Mouse (Mus musculus) hindbrain, embryonic 10.5 days (tissue): Measurements from ENCODE around the gene Arhgef26. TPM values are rescaled to one million over a fixed set of nuclear protein-coding genes. Genes with fewer than 3 reads are reported as not detected.

Experiments
- DNase-seq: peaks from one replicate; pipeline ENCODE4 v3.0.0-alpha.2; 2017; ENCODE audit warnings: low spot score
- H3K27ac ChIP-seq: fragments of 300-500 bp; sonication (generic); 2 replicates; pipeline ENCODE4 v1.5.1; 2016; ENCODE audit warnings: mild to moderate bottlenecking, moderate library complexity
- H3K27me3 ChIP-seq: fragments of 300-500 bp; sonication (generic); 2 replicates; pipeline ENCODE4 v1.6.1; 2016; ENCODE audit warnings: mild to moderate bottlenecking; ENCODE audit not compliant: poor library complexity, insufficient read depth, severe bottlenecking
- H3K36me3 ChIP-seq: fragments of 300-500 bp; sonication (generic); 2 replicates; pipeline ENCODE4 v1.6.1; 2016; ENCODE audit warnings: mild to moderate bottlenecking, moderate library complexity
- H3K4me1 ChIP-seq: fragments of 300-500 bp; sonication (generic); replicated peaks from 2 replicates; pipeline ENCODE4 v1.6.1; 2016; ENCODE audit warnings: mild to moderate bottlenecking
- H3K4me3 ChIP-seq: fragments of 300-500 bp; sonication (generic); 2 replicates; pipeline ENCODE4 v1.5.1; 2016; ENCODE audit warnings: mild to moderate bottlenecking, moderate library complexity
- H3K9me3 ChIP-seq: fragments of 300-500 bp; sonication (generic); 2 replicates; pipeline ENCODE4 v1.6.1; 2016; ENCODE audit warnings: mild to moderate bottlenecking, moderate library complexity
- WGBS: fragments of 180-500 bp; shearing (Covaris S2); methylation state at CpG from one replicate; pipeline ENCODE4 v1.1.7; 2016; 5-methylcytosine and 5-hydroxymethylcytosine counted together
- polyA plus RNA-seq: library from polyadenylated mRNA; unstranded; fragments of >200 nt; fragmentation: Nextera tagmentation; extraction: Ambion mirVana; gene quantifications from 2 replicates; pipeline ENCODE4 v1.2.1, GENCODE M21; 2016

The Arhgef26 gene
- polyA plus RNA-seq, 1 experiment from 2014 or later: 8.8 TPM

DNA sequence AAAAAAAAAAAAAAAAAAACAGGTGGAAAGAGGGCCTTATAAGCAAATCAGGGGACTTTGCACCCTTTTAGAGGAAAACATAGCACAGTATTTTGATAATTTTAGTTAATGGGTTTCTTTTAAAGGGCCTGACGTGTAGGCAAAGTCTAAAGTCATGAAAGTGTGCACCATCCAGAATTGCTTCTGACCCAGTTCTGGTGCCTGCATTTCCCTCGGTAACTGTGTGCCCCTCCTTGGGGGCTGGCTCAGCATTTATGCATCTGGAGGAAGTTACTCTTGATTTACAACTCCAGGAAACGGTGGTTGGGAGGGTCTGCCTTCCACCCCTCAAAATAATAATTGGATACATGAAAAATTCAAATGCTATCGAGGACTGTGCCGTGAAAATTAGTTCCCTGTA, 58.0 kb downstream of the Arhgef26 start:
- H3K27ac ChIP-seq: no peak overlapping the region
- H3K9me3 ChIP-seq: no peaks in the 10 kb centered on the region
- 78% methylated on average over 5 of the region's 5 CpGs for WGBS
- H3K36me3 ChIP-seq: no peaks in the 10 kb centered on the region
- peaks cover 23% of the 10 kb centered on the region for H3K4me1 ChIP-seq
- no peak for DNase-seq
- no peak overlapping the region for H3K4me3 ChIP-seq
- H3K27me3 ChIP-seq: no peaks in the 10 kb centered on the region

- H3K36me3 ChIP-seq: no peaks in the 10 kb centered on the region
- H3K4me3 ChIP-seq: no peak overlapping the region
- H3K27me3 ChIP-seq: no peaks in the 10 kb centered on the region
- H3K27ac ChIP-seq: no peak overlapping the region
- peaks cover 23% of the 10 kb centered on the region for H3K4me1 ChIP-seq
- H3K9me3 ChIP-seq: no peaks in the 10 kb centered on the region
- DNase-seq: no peak
Measured at GRCm38 (mm10) chr3:62398094-62398493, 60.0 kb downstream of the Arhgef26 start.

DNA sequence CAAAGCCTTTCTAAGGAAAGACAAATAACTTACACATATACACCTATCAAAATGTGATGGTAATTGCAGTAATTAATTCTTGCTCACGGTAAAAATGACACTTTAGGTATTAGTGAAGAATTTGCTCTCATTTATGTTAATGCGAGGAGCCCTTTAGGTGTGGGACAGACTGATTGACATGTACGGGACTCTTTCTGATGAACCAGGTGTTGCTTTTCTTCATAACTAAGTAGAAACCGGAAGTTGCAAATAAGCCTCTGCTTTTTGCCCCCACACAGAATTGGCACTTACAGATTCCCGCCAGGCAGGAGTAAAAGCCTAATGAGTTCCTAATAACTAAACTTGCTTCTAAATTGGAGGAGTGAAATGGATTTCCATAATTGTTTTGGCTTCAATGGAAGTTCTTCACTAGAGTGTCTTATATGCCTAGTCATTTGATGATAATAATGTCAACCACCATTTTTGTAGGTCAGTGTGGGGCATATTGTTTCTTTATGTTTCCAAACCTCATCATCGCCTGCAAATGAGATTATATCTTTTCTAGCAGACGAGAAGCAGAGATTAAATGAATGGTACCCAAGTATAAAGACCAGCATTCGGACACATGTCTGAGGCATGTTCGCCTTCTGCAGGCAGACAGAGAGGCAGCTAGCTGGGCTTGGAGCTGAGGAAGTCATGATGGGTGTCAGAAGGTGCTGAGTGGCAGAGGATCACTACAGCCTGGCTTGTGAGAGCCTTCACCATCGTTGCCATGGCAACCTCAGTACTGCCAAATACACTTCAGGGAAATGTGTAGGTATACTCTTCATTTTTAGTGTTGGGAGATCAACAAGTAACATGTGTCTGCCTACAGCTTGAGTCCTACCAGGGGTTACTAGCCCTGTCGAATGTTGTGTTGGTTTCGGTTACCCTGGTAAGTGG, 61.9 kb downstream of the Arhgef26 start:
- Histone ChIP-seq H3K36me3 (no peaks in the 10 kb centered on the region), H3K9me3 (no peaks in the 10 kb centered on the region), H3K27me3 (no peaks in the 10 kb centered on the region), H3K27ac (no peak overlapping the region), H3K4me1 (peaks cover 9% of the 10 kb centered on the region; the same call in 1 of the 2 replicates), H3K4me3 (no peak overlapping the region)
- DNase-seq: no peak
- WGBS: 90% methylated on average over 12 of the region's 12 CpGs

DNA sequence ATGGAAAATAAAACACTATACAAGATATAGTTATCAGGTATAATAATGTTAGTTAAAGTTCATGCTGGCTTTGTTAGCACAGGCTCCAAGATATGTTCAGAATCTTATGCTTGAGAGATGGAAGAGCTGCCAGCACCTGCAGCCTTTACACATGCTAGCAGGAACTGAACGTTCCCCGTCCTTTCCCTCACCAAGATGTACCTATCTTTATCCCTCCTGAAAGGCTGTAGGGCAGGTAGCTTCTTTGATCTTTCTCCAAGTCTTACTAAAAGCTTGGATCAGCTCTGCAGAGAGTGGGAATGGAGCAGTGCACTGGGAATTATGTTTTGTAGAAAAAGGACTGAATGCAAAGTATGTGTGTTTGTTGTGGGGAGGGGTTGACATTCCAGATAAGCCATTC, 64.3 kb downstream of the Arhgef26 start:
- 94% methylated on average over 2 of the region's 2 CpGs for WGBS
- Histone ChIP-seq H3K36me3 (no peaks in the 10 kb centered on the region), H3K27ac (no peak overlapping the region)

DNA sequence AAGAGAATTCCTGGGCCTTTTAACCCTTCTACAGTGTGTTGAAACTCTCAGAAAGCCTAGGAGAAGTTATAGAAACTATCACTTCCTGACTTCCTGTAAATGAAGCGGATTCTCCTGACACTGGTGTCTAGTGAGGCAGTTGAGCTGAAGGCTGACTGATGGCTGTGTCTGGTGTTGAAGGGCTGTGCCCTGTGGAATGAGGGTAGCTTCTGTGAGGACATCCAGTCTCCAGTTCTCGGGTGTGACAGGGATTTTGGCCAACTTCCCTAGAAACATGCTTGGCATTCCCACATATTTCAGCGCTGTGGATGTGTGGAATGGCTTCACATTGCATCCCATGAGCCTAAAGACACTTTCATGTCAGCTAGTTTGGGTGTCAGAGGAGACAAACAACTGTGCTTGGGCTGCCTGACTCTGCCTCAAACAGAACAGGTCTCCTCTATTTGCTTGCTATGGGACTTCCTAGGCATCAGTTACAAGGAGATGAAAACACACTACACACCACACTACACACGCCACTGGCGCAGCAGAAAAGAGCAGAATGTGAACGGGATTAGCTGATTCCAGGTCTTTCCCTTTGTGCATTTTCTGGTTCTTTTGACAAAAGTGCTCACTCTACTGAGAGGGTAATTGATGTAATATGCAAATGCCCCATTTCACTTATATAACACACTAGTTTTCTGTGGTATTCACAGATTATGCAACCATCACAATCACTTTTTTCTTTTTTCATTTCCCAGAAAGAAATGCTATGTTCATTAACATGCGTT, 66.5 kb downstream of the Arhgef26 start:
- Histone ChIP-seq H3K4me3 (no peak overlapping the region), H3K36me3 (no peaks in the 10 kb centered on the region), H3K9me3 (no peaks in the 10 kb centered on the region), H3K27me3 (no peaks in the 10 kb centered on the region), H3K4me1 (peaks cover 10% of the 10 kb centered on the region), H3K27ac (no peak overlapping the region)
- no peak for DNase-seq
- WGBS: 86% methylated on average over 7 of the region's 7 CpGs

More for the DNA sequence above, 64.3 kb downstream of the Arhgef26 start:
- no peak for DNase-seq
- Histone ChIP-seq H3K9me3 (no peaks in the 10 kb centered on the region), H3K4me1 (no peaks in the 10 kb centered on the region), H3K4me3 (no peak overlapping the region), H3K27me3 (no peaks in the 10 kb centered on the region)

- DNase-seq: no peak
- Histone ChIP-seq H3K4me3 (no peak overlapping the region), H3K36me3 (no peaks in the 10 kb centered on the region), H3K27me3 (no peaks in the 10 kb centered on the region), H3K9me3 (no peaks in the 10 kb centered on the region), H3K4me1 (peaks cover 23% of the 10 kb centered on the region), H3K27ac (no peak overlapping the region; the same call in 1 of the 2 replicates)
- 24% methylated on average over 8 of the region's 8 CpGs for WGBS
Measured at GRCm38 (mm10) chr3:62409555-62410182, 71.5 kb downstream of the Arhgef26 start.

DNA sequence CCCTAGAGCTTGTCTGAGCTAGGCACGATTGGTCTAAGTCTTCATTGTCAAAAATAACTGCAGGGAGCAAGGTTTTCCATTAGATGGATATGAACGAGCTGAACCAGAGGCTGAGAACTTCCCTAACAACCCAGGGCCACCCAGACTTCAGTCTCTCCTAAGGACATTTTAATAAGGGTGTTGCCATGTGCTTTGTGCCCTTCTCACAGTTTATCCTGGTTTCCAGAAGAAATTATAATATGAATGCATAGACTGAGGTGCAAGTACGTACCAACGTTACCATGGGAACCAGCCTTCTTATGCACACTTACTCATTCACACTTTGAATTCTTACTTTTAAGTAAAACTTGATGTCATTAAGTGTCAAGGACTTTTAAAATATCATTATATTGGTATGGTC, 72.3 kb downstream of the Arhgef26 start:
- Histone ChIP-seq H3K9me3 (no peaks in the 10 kb centered on the region), H3K27ac (no peak overlapping the region), H3K36me3 (no peaks in the 10 kb centered on the region), H3K27me3 (no peaks in the 10 kb centered on the region), H3K4me3 (no peak overlapping the region), H3K4me1 (peaks cover 23% of the 10 kb centered on the region)
- WGBS: 57% methylated on average over 4 of the region's 4 CpGs
- no peak for DNase-seq

DNA sequence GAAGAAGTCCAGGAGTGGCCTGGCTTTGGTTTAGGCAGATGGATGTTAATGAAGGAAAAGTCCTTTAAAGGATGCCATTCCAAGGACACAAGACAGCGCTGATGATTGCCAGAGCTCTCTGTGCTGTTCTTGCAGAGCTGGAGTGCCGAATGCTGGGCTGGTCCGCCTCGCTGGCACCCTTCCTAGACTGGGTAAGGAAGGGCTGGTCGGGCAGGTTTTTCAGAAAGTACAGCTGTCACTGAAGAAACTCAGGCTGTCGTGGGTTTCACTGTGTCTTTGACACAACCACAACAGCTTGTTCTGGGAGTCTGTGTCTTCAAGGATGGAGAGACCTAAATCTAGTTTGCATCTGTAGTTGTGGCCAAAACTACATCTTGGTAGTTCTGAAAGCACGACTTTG, 74.6 kb downstream of the Arhgef26 start:
- Histone ChIP-seq H3K4me1 (peaks cover 23% of the 10 kb centered on the region), H3K4me3 (no peak overlapping the region), H3K27ac (no peak overlapping the region), H3K27me3 (no peaks in the 10 kb centered on the region), H3K36me3 (no peaks in the 10 kb centered on the region), H3K9me3 (no peaks in the 10 kb centered on the region)
- no peak for DNase-seq
- 82% methylated on average over 7 of the region's 7 CpGs for WGBS

DNA sequence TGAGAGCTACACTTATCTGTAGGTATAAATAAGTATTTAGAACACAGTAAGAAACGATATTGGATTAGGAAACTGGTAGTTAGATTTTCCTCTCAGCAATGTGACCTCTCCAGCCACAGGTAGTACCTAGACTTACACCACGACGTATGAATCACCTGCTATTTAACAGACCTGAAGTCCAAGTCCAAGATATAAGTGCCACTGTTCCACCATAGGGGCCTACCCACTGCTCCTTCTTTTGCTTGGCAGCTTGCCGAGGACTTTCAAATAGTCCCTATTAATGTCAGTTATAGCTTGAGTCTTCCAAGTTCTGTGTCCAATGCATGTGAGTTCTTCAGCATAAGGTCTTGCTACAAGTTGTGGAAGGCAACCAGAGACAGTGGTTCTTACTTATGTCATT, 76.8 kb downstream of the Arhgef26 start:
- no peak for DNase-seq
- Histone ChIP-seq H3K36me3 (no peaks in the 10 kb centered on the region), H3K9me3 (no peaks in the 10 kb centered on the region), H3K27me3 (no peaks in the 10 kb centered on the region), H3K27ac (no peak overlapping the region), H3K4me3 (no peak overlapping the region), H3K4me1 (peaks cover 10% of the 10 kb centered on the region)
- WGBS: 96% methylated on average over 4 of the region's 4 CpGs

DNA sequence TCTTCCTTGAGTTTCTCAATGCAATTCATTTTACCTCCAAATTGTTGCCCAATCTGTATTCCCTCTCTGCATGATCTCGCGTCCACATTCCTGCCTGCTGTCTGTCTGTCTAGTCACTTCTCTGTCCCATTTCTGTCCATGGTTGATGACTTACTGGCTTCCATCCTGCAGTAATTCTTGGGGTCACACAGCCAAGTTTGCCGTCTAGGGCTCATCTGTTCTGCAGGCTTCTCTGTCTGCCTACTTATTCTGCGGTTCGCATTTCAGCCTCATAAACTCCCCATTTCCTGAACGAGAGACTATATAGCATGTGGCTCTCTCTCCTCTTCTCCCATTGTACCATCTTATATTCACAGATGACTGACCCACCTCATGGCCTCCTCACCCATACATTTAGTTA, 79.3 kb downstream of the Arhgef26 start:
- DNase-seq: no peak
- Histone ChIP-seq H3K27ac (no peak overlapping the region), H3K4me1 (peaks cover 3% of the 10 kb centered on the region; the same call in 1 of the 2 replicates), H3K4me3 (no peak overlapping the region), H3K9me3 (no peaks in the 10 kb centered on the region), H3K36me3 (peaks cover 7% of the 10 kb centered on the region; the same call in 1 of the 2 replicates), H3K27me3 (no peaks in the 10 kb centered on the region)
- WGBS: 95% methylated on average over 6 of the region's 6 CpGs

GRCm38 (mm10) chr3:62418387-62419138, 80.4 kb downstream of the Arhgef26 start:
- Histone ChIP-seq H3K27me3 (no peaks in the 10 kb centered on the region), H3K36me3 (peaks cover 7% of the 10 kb centered on the region; the same call in 1 of the 2 replicates), H3K27ac (no peak overlapping the region), H3K4me3 (no peak overlapping the region), H3K4me1 (no peaks in the 10 kb centered on the region), H3K9me3 (no peaks in the 10 kb centered on the region)
- DNase-seq: no peak
- WGBS: 95% methylated on average over 6 of the region's 6 CpGs

- Histone ChIP-seq H3K9me3 (no peaks in the 10 kb centered on the region), H3K27me3 (no peaks in the 10 kb centered on the region), H3K36me3 (no peaks in the 10 kb centered on the region), H3K27ac (no peak overlapping the region), H3K4me1 (no peaks in the 10 kb centered on the region), H3K4me3 (no peak overlapping the region)
- DNase-seq: no peak
- WGBS: 83% methylated on average over 4 of the region's 4 CpGs
Measured at GRCm38 (mm10) chr3:62433675-62434074, 95.5 kb downstream of the Arhgef26 start.
